Mouse (Mus musculus): Measurements from ENCODE around the gene Ripk4. TPM values are rescaled to one million over a fixed set of nuclear protein-coding genes. Genes with fewer than 3 reads are reported as not detected.

The Ripk4 gene
- polyA plus RNA-seq, 1 experiment from 2014 or later, result 16.3 TPM

DNA sequence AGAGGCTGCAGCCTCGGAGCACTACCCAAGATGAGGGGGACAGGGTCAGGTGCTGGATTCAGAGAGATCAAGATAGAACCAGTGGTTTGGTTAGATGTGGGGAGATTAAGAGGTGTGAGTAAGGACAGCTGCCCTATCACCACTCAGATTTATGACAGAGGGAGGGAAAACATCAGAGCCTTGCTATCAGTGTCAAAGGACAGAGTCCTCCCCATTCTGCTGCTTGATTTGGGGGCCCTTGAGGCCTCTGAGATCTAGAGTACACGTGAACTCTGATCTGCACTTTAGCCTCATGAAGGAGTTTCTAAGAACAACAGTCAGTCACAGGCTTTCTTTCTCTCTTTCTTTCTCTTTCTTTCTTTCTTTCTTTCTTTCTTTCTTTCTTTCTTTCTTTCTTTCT lies 30.0 kb downstream of the Ripk4 start:
- no peak overlapping the region for H3K4me2 ChIP-seq
- H3K27ac ChIP-seq, result no peak overlapping the region
- ATAC-seq (ENCODE audit: insufficient number of reproducible peaks, insufficient read depth, low FRiP score, low TSS enrichment, low read depth), result no peak
- H3K4me3 ChIP-seq, result no peak overlapping the region
- no peaks in the 10 kb centered on the region for H3K9me3 ChIP-seq
- no peak overlapping the region for H3K9ac ChIP-seq
- no peaks in the 10 kb centered on the region for H3K27me3 ChIP-seq
- WGBS, result 78% methylated on average over 2 of the region's 2 CpGs
- H3K36me3 ChIP-seq, result no peaks in the 10 kb centered on the region
- H3K4me1 ChIP-seq, result 0 out of 2 replicates have a peak, but pooled peaks cover 5% of the 10 kb centered on the region

DNA sequence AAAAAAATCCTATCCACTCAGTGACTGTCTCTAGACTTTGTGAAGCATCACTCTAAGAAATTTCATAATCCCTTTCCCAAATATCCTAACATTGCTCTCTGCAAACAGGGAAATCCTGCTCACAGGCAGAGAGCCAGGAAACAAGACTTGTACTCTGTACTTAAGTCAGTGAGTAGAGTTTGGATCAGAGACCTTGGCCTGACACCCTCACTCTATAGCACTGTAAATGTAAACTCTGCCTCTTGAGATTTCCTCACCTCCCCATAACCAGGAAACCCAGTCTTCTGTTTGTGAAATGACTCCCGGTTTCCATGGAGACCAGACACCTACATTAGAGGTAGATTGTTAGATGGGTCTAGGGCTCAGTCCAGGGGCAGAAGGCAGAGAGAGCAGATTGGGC lies 33.3 kb downstream of the Ripk4 start:
- WGBS, result 73% methylated on average over 1 of the region's 1 CpGs

DNA sequence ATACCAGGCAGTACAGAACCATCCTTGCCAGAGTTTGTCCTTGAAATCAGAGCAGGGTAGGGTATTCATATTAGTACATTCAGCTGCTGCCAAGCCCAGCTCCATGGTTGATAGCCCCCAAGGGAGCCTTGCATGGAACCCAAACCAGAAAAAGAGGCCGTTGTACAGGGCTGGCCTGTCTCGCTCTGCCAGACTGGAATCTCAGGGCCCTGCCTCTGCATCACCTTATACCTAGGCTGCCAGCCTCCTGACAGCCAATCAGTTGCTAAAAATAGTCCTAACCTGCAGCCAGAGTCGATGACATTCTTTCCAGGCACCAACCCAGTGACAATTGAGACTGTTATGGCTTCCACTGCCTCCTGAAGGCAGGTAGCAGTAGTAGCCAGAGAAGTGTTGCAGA lies 37.2 kb downstream of the Ripk4 start:
- WGBS, result 64% methylated on average over 3 of the region's 3 CpGs

More for the DNA sequence above, 33.3 kb downstream of the Ripk4 start:
- Histone ChIP-seq H3K27ac (no peak overlapping the region), H3K4me2 (no peak overlapping the region), H3K36me3 (no peaks in the 10 kb centered on the region), H3K4me1 (0 out of 2 replicates have a peak, but pooled peaks cover 5% of the 10 kb centered on the region), H3K9me3 (no peaks in the 10 kb centered on the region), H3K4me3 (no peak overlapping the region), H3K27me3 (no peaks in the 10 kb centered on the region), H3K9ac (no peak overlapping the region)
- ATAC-seq (ENCODE audit: insufficient number of reproducible peaks, insufficient read depth, low FRiP score, low TSS enrichment, low read depth), result no peak

DNA sequence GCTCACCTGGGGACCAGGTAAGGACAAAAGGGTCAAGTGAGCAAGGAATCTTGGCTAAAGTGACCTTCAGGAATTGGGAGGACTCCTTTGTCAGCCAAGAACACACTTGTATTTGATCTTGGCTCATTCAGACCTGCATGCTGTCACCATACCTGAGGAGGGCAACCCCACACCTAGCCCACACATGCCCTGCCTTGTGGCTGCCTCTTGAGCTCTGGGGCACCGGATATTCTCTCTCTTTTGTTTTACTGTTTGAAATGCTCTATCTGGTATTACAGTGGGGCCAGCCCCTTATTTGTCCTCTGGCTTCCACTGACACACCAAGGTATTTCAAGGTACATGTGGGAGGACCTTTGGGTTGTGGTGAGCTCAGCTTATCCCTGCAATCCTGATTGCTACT lies 43.5 kb downstream of the Ripk4 start:
- Histone ChIP-seq H3K9ac (no peak overlapping the region), H3K36me3 (no peaks in the 10 kb centered on the region), H3K4me1 (no peaks in the 10 kb centered on the region), H3K27ac (no peak overlapping the region), H3K4me3 (no peak overlapping the region), H3K9me3 (0 out of 2 replicates have a peak, but pooled peaks cover 2% of the 10 kb centered on the region), H3K27me3 (no peaks in the 10 kb centered on the region), H3K4me2 (no peak overlapping the region)
- ATAC-seq (ENCODE audit: insufficient number of reproducible peaks, insufficient read depth, low FRiP score, low TSS enrichment, low read depth), result no peak
- 74% methylated on average over 1 of the region's 1 CpGs for WGBS

More for the DNA sequence above, 37.2 kb downstream of the Ripk4 start:
- H3K4me3 ChIP-seq, result no peak overlapping the region
- no peak overlapping the region for H3K4me2 ChIP-seq
- no peaks in the 10 kb centered on the region for H3K4me1 ChIP-seq
- no peak overlapping the region for H3K27ac ChIP-seq
- H3K27me3 ChIP-seq, result no peaks in the 10 kb centered on the region
- no peak overlapping the region for H3K9ac ChIP-seq
- no peak for ATAC-seq (ENCODE audit: insufficient number of reproducible peaks, insufficient read depth, low FRiP score, low TSS enrichment, low read depth)
- no peaks in the 10 kb centered on the region for H3K9me3 ChIP-seq
- H3K36me3 ChIP-seq, result no peaks in the 10 kb centered on the region

DNA sequence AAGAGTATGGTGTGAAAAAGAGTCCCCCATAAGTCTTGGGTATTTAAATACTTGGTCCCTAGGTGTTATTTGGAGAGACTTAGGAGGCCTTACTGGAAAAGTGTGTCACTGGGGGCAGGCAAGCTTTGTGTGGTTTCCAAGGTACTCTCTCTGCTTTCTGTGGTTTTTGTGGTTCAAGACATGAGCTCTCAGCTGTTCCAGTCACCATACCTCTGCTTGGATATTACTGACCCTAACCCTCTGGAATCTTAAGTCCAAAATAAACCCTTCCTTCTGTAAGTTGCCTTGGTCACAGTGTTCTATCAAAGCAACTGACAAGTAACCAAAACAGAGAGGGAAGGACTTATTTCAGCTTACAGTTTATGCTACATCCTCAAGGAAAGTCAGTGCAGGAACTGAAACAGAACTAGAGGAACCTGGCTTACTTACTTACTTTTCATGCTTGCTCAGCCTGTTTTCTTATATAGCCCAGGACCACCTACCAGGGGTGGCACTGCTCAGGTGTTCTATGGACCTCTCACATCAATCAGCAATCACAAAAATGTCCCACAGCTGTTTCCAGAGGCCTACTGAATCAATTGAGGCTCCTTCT lies 44.1 kb downstream of the Ripk4 start:
- no peaks in the 10 kb centered on the region for H3K36me3 ChIP-seq
- H3K27me3 ChIP-seq, result no peaks in the 10 kb centered on the region
- H3K27ac ChIP-seq, result no peak overlapping the region
- H3K9me3 ChIP-seq, result 0 out of 2 replicates have a peak, but pooled peaks cover 2% of the 10 kb centered on the region
- H3K4me1 ChIP-seq, result no peaks in the 10 kb centered on the region
- no peak overlapping the region for H3K4me2 ChIP-seq
- H3K9ac ChIP-seq, result no peak overlapping the region
- ATAC-seq (ENCODE audit: insufficient number of reproducible peaks, insufficient read depth, low FRiP score, low TSS enrichment, low read depth), result no peak
- H3K4me3 ChIP-seq, result no peak overlapping the region

DNA sequence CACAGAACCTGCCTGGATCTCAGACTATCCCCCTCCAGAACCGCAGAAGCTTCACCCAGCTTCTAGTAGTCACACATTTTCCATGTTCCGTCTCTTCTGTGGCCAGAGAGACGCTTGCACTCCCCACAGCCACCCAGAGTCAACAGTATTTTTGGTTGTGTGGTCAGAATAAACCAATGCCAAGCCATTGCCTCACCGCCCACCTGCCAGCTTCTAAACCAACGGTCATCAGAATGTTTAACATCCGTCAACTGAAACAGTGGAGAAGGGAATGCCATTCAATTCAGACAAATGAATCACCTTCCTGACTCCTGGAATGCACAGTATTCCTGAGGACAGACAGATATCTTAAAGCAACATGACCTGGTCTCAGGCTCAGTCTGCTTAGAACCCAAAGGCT lies 47.0 kb downstream of the Ripk4 start:
- H3K27ac ChIP-seq, result no peak overlapping the region
- no peak overlapping the region for H3K4me3 ChIP-seq
- no peak overlapping the region for H3K4me2 ChIP-seq
- 83% methylated on average over 6 of the region's 6 CpGs for WGBS
- ATAC-seq (ENCODE audit: insufficient number of reproducible peaks, insufficient read depth, low FRiP score, low TSS enrichment, low read depth), result no peak
- no peaks in the 10 kb centered on the region for H3K4me1 ChIP-seq
- 0 out of 2 replicates have a peak, but pooled peaks cover 2% of the 10 kb centered on the region for H3K9me3 ChIP-seq
- no peaks in the 10 kb centered on the region for H3K27me3 ChIP-seq
- H3K9ac ChIP-seq, result no peak overlapping the region
- no peaks in the 10 kb centered on the region for H3K36me3 ChIP-seq

DNA sequence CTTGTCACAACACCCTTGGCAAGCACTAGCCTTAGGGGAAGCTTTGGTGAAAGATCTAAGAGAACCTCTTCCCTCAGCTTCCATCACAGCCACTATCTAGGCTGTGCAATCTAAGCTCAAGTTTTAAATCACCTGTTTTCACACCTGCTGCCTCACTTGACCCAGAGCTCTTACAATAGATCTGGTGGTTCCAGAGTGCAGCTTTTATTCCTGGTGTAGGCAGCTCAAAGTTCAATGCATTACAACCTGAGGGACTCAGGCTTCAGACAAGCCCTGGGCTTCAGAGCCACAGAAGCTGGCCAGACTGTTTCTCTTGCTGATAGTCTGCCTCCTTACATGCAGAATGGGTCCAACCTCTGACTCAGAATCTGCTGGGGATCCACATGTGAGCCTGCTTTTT lies 51.5 kb downstream of the Ripk4 start:
- Histone ChIP-seq H3K9ac (no peak overlapping the region), H3K4me2 (no peak overlapping the region), H3K27ac (no peak overlapping the region), H3K27me3 (no peaks in the 10 kb centered on the region), H3K4me1 (no peaks in the 10 kb centered on the region), H3K4me3 (no peak overlapping the region), H3K36me3 (no peaks in the 10 kb centered on the region), H3K9me3 (no peaks in the 10 kb centered on the region)
- ATAC-seq (ENCODE audit: insufficient number of reproducible peaks, insufficient read depth, low FRiP score, low TSS enrichment, low read depth), result no peak

DNA sequence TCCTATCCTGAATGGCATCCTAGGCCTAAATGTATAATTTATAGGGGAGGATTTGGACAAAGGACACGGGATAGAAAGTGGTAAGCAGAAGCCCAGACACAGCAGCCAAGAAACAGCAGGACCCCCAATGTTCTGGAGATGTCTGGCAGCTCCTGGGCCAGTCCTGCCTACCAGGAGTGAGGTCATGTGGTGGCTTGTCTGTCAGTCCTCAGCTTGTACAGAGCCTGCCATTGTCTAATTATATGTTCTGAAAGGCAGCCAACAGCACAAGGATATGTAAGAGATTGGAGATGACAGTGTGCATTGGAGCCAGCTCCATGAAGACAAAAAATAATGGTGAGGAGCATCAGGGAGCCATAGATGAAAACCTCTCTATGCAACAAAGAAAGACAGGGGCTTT lies 61.7 kb downstream of the Ripk4 start:
- no peak overlapping the region for H3K9ac ChIP-seq
- no peaks in the 10 kb centered on the region for H3K4me1 ChIP-seq
- no peak overlapping the region for H3K27ac ChIP-seq
- no peak for ATAC-seq (ENCODE audit: insufficient number of reproducible peaks, insufficient read depth, low FRiP score, low TSS enrichment, low read depth)
- no peaks in the 10 kb centered on the region for H3K27me3 ChIP-seq
- H3K36me3 ChIP-seq, result no peaks in the 10 kb centered on the region
- no peak overlapping the region for H3K4me3 ChIP-seq
- WGBS, result 54% methylated on average over 1 of the region's 1 CpGs
- H3K4me2 ChIP-seq, result no peak overlapping the region
- no peaks in the 10 kb centered on the region for H3K9me3 ChIP-seq

DNA sequence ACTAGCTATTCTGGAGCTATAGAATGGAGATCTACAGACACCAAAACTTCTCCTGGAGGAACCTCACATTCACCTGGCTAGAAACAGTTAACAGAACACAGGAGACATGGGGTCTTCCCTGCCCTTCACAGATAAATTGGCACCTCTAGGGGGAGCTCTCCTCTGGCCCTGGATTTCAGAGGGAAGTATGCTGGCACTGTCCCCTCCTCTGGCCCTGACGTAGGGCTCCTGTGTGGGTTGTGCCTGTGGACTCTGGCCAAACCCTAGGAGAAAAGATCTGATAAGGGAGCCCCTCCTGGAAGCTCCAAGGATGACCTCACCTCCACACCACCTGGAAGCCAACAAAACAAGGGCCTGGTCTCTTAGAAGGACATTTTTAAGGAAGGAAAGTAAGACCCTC lies 65.8 kb downstream of the Ripk4 start:
- Histone ChIP-seq H3K36me3 (no peaks in the 10 kb centered on the region), H3K4me3 (no peak overlapping the region), H3K27me3 (no peaks in the 10 kb centered on the region), H3K9me3 (no peaks in the 10 kb centered on the region), H3K4me1 (no peaks in the 10 kb centered on the region), H3K27ac (no peak overlapping the region), H3K4me2 (no peak overlapping the region), H3K9ac (no peak overlapping the region)
- no peak for ATAC-seq (ENCODE audit: insufficient number of reproducible peaks, insufficient read depth, low FRiP score, low TSS enrichment, low read depth)
- 25% methylated on average over 1 of the region's 1 CpGs for WGBS

DNA sequence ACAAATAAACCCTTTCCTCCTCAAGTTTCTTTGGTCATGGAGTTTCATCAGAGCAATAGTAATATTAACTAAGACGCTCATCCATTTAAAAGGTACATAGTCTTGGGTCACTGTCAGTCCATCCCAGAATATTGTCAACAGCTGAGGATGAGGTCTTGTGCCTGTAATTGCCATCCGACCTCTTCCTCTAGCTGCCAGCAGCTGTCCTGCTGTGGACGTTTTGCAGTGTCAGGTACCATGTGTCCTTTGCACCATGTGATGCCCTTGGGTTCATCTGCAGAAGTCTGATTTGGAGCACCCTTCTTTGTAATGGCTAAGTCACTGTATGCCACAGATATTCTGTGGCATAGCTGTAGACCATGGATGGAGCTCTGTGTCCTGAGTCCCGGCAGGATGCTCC lies 67.9 kb downstream of the Ripk4 start:
- no peaks in the 10 kb centered on the region for H3K36me3 ChIP-seq

More for the DNA sequence above, 67.9 kb downstream of the Ripk4 start:
- no peak overlapping the region for H3K4me2 ChIP-seq
- no peak overlapping the region for H3K27ac ChIP-seq
- H3K27me3 ChIP-seq, result no peaks in the 10 kb centered on the region
- no peaks in the 10 kb centered on the region for H3K4me1 ChIP-seq
- H3K9ac ChIP-seq, result no peak overlapping the region
- H3K9me3 ChIP-seq, result no peaks in the 10 kb centered on the region
- no peak for ATAC-seq (ENCODE audit: insufficient number of reproducible peaks, insufficient read depth, low FRiP score, low TSS enrichment, low read depth)
- WGBS, result 78% methylated on average over 4 of the region's 4 CpGs
- H3K4me3 ChIP-seq, result no peak overlapping the region
